Mouse (Mus musculus) T-cell, adult 2 months (primary cell): Measurements from ENCODE around the gene Cdyl2.

Source experiments
- DNase-seq: peaks from one replicate; pipeline ENCODE4 v3.0.0; 2022; ENCODE audit warnings: low spot score

The Cdyl2 gene

DNA sequence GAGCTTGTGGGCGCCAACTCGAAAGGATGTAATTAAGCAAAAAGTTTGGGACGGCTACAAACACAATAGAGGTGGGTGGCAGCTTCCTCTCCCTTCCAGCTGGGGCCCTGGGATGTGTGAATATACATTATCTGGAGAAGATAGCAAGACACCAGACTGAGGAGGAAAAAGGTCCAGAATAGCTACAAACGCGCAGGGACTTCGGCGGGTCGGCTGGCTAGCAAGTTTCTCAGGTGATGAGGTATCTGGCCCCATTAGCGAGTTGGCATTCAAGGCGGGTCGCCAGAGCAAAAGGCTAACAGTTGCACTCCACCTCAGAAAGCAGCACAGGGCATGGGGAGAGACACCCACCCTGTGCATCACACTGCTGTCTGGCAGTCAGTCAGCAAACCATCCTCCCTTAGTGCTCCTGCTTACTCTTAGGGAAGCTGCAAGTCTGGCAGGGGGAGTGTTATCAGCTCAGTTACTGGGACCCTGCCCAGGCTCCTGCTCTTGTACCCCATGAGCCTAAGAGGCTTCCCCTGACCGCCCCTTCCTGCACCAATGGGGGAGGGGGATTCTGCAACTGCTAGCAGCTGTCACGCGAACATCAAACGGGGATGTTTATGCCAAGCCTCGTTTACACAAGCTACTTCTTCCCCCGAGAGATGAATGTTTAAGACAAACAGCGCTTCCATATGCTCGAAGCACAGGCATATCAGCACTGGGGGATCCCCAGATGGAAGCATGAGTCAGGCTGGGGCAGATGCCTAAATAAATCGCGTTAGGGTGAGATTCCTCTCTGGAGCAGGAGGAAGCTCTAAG is 111.4 kb downstream of the Cdyl2 start:
- no peak for DNase-seq

DNA sequence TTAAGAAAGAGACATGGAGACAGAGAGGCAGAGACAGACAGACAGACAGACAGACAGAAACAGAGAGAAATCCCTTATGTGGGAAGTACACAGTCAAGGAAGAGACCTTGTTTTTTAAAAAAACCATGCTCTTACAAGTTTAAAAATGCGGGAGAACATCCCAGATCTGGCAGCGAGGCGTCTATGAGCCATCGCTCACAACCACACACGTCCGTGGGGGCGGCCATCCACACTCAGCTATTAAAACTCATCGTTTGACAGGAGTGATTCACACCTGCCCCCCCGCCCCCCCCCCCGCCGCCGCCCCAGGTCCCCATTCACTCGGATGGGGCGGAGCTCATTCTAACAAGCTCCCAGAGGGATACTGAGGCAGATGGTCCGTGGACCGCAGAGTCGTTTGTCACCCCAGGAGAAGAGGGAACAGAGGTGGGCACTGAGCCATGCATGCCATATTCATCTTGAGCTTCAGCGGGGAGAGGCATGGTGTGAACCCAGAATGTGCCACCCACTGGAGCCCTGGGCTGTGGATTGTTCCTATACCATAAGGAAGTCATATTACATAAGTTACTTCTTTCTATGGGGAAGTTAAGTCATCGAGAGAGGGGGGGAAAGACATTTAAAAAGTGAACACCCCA is 113.0 kb downstream of the Cdyl2 start:
- no peak for DNase-seq

DNA sequence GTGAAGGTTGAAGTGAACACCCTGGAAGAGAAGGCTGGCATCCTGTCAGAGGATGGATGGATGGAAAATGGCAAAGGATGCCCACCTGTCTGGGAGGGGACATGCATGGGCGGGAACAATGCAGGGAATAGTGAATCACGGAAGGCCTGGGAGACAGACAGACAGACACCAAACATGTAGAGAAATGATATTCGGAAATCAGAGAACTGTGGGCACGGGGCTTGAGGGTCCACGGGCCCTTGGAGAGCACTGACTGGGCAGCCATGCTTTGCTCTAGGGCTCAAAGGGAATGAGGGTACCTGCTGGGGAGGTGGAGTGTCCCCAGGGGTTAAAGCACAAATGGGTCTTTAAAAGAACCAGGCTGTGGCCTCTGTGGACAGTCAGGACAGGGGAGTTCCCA is 113.6 kb downstream of the Cdyl2 start:
- DNase-seq: no peak

- no peak for DNase-seq
Measured at GRCm38 (mm10) chr8:116618797-116619196, 114.0 kb downstream of the Cdyl2 start.

DNA sequence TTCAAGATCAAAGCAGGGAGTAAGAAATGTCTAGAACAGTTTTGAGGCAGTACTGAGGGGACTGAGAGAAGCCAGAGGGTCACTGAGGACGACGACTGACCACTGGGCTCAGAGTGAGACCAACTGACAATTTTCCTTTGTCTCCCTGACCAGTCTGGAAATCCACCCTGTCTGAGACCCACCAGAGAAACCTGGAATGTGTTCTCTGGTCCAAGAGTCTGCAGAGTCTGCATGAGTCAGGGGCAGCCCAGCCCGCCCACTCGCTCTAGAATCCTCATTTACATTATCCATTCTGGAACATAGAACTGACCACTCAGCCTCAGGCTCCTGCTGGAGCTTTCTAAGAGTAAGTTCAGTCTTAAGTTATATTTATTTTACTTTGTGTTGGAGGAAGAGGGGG is 114.9 kb downstream of the Cdyl2 start:
- DNase-seq: no peak

DNA sequence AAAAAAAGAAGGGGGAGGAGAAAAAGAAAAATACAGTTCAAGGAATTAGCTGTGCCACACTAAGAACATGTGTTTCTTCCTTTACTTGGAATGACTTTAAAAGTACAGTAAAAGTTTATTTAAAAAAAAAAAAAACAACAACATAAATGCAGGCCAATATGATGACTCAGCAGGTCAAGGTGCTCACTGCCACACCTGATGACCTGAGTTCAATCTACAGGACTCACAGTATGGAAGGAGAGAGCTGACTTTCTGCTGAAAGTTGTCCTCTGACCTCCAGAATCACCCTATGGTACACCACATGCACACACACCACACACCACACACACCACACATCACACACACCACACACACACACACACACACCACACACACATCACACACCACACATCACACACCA is 116.4 kb downstream of the Cdyl2 start:
- no peak for DNase-seq

DNA sequence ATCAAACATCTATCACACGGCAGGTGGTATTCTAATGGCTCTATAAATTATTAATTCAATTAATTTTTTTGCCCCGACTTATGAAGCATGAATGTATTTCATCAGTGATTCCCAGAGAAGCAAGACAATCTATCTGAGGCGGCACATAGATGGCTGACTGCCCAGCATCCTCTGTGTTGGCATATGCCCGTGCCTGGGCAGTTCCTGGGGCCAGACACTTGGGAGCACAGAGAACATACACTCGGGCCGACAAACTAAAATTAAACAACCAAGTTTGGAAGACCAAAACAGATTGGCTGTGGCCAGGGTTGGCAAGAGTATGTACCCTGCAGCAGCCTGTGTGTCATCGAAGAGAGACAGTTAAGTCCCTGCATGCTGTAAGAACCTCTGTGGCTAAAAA is 117.9 kb downstream of the Cdyl2 start:
- DNase-seq: no peak

DNA sequence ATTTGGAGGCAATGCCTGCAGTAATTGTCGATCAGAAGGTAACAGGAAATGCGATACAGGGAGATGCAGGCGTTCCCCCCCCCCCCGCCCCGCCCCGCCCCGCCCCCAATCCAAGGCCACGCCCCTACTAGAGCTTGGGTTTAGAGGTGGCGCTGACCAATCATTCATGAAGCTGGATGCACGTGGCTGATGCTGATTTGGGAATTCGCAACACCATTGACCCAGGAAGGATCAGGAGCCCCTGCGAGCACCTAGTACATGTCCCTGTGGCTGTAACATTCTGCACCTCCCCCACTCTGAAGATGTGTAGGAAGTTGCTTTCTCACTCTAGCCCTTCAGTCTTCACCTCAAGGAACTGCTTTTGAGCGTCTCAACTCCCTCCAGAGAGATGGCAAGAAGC is 126.6 kb downstream of the Cdyl2 start:
- no peak for DNase-seq

- peak; percentile 13 for DNase-seq
Measured at GRCm38 (mm10) chr8:116602806-116603205, 130.0 kb downstream of the Cdyl2 start.

DNA sequence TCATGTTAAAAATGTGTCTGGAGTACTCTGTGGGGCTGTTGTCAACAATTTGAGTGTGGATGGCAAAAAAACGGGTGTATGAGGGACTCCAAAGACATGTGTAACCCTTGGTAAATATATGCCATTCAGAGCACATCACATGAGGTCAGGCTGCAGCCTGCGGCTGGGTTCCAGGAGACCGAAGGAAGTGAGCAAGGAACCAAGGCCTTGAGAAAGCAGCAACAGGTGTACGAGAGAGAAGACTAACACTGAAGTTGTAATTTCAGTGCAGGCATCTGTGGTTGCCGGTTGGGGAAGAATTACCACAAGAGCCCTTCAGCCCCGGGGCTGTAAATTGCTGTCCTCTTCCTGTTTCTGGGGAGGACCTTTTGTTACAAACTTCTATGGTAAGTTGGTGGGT is 133.1 kb downstream of the Cdyl2 start:
- DNase-seq: peak; percentile 5

DNA sequence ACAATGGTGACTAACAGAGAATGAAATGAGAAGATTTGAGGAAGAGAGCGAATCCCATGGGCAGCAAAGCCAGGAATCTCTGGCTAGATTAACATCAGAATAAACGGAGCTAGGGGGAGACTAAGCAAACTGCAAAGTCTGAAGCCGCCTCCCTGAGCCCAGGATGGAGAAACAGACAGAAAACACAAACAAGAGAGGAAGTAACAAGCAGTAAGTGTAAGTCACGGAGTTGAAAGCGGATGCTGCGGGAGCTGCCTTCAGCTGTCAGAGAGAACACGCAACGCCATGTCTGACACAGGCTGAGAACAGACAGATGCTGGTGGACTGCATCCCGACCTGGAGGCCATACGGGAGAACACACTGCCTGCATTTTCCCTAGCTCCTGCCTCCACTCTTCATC is 141.6 kb downstream of the Cdyl2 start:
- peak; percentile 42 for DNase-seq

- DNase-seq: peak; percentile 29
Measured at GRCm38 (mm10) chr8:116590546-116590945, 142.2 kb downstream of the Cdyl2 start.

GRCm38 (mm10) chr8:116590106-116590505 is 142.7 kb downstream of the Cdyl2 start:
- peak; percentile 45 for DNase-seq

DNA sequence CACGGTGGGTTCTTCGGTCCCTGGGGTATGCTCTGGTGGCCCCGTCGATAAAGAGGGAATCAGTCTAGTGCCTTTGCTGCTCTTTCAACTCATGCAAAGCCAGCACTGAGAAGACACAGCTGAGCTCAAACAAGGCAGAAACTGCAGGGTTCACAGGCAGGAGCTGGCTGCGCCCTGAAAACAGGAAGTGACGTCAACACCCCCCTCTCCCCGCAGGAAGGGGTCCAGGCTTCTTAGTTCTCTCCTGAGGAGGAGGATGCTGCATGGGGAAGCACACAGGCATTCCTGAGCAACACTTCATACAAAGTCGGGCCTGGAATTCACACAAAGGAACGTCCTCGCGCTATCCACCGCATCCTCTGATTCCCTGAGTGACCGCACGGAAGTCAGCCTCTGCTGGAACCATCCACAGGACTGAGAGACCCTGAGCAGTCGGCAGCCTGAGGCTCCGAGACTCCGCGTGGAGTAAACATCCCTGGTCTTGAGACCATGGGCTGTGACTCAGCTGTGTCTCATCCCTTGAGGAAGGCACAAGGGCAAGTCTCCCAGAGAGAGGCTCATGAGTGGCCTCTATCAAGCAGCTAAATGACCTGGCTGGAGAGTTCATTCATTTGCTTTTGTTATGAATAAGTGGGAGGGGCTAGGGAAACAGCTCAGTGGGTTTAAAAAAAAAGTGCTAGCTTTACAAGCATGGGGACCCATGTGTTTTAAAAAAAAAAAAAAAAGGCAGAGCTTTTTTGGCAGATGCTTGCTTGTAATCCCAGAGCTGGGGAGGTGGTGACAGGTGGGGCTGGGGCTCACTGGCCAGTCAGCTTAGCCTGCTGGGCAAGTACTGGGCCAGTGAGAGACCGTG is 144.9 kb downstream of the Cdyl2 start:
- peak; percentile 83 for DNase-seq

- DNase-seq: no peak
Measured at GRCm38 (mm10) chr8:116581318-116582019, 151.3 kb downstream of the Cdyl2 start.

GRCm38 (mm10) chr8:116576732-116577131 is 156.1 kb downstream of the Cdyl2 start:
- DNase-seq: no peak

DNA sequence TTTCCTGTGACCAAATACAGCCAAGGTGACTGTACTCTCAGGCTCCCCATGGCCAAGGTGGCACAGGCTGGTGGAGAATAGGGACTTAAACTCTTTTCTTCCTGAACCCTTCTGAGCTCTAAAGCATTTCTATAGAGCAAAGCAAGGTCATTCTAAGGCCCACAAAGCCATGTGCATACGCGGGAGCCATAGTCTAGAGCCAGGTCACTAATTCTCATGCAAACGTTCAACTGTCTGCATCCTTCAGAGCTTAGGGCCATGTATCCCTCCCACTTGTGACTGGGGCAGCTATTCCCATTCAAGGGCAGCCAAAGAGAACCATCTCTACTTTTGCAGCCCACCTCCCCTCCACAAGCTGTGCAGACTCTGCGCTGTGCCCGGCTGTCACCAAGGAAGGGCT is 159.7 kb downstream of the Cdyl2 start:
- DNase-seq: no peak

DNA sequence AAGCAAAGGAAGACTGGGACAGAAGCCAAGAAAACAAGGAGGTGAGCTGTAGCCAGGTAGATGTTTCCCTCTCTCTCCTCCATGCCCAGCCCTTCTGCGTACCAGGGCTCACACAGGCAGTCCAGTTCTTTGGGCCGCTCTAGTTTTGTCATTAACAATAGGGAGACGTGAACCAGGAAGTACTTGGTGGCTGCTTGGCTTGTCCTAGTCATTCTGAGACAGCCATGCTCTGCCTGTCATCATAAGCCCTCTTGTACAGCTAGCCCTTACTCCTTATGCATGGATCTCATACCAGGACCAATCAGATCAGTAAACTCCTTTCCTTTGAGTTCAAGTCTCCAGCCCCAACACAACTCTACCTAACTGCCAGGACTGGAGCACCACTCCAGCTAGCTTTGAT is 180.0 kb downstream of the Cdyl2 start:
- DNase-seq: no peak

- DNase-seq: no peak
Measured at GRCm38 (mm10) chr8:116552255-116552654, 180.5 kb downstream of the Cdyl2 start.

DNA sequence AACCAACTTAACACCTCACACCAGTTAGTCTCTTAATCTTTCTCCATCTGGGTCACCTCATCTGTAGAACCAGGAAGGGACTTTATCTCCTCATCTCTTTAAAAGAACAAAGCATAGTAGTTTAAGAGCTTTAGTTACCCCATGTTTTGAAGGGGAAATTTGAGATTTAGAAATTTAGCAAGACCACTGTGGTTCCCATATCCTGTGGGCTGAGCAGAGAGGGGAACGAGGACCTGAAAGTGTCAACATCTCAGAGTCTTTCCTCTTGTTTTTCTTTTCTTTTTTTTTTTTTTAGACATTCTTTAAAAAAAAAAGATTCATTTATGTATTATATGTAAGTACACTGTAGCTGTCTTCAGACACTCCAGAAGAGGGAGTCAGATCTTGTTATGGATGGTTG is 189.4 kb downstream of the Cdyl2 start:
- no peak for DNase-seq

GRCm38 (mm10) chr8:116542842-116543241 is 189.9 kb downstream of the Cdyl2 start:
- DNase-seq: no peak

DNA sequence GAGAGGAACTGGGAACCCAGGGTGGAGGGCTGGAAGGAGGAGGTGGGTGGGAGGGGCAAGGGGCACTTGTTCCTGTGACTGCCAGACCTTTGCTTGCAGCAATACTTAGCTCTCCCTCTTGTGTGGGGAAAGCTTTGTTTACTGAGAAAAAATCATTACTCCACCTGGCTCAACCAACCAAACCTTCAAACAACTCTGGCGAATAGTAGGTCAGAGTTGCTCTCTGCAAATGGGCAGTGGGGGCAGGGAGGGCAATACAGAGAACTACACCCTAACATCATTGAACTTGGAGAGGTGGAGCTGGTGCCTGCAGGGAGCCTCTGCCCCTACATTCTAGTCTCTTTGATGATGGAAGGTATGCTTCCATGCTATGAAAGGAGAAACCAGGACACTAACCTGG is 192.7 kb downstream of the Cdyl2 start:
- no peak for DNase-seq
